Mouse (Mus musculus): ENCODE measurements around the gene Abracl. TPM values are rescaled to one million over a fixed set of nuclear protein-coding genes. Genes with fewer than 3 reads are reported as not detected.

Abracl gene
- total RNA-seq, 2 experiments from 2014 or later = 32.0 to 36.8 TPM

DNA sequence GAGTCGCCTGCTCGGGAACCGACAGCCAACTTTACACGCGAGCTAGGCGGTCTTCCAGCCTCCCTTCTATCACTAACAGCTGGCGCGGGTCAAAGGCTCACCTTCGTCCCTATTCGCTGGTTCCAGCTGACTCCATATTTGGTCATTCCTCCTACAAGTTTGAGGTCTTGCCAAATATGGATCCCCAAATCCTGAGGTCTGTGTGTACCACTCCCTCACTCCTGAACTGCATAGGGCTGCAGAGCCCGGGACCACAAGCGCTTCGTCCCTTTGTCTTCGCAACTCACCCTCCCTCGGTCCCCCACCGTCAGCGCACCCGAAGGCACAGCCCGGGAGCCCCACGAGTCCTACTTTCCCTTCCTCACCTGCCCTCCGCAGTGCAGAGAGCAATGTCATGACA is 776 bp downstream of the Abracl start:
- peak; percentile 48 to 59 for DNase-seq (ENCODE audit: low spot score in 2 of 2)

DNA sequence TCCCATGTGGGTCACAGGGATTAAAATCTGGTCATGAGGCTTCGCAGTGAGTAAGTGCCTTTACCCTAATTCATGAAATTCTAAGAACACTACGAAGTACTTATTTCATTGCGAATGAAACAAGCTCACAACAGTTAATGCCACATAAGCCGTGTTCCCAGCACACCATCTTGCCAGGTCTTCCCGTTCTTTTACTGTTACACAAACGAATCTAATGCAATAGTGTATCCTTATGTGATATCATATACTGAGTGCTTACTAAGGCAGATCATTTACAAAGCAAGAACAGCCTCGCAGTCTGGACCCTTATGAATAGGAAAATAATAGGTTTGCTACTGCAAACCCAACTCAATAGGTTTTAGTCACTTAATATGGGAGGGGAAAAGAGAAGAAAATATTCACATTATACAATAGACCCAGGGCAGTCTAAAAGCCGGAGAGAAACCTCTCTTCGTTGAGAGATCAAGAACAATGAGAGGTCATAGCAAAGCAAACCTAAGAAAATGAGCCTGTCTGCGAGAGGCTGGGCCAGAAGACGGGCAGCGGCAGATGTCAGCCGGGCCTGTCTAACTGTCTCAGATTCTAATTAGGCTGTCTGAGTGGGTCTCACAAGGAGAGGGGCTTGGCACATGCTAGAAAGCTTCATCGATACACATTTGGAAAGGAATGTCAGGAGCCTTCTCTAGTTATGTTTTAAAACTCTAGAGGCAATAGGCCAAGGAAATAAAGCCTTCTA is 1.3 kb downstream of the Abracl start:
- no peak for DNase-seq (ENCODE audit: low spot score in 2 of 2)

DNA sequence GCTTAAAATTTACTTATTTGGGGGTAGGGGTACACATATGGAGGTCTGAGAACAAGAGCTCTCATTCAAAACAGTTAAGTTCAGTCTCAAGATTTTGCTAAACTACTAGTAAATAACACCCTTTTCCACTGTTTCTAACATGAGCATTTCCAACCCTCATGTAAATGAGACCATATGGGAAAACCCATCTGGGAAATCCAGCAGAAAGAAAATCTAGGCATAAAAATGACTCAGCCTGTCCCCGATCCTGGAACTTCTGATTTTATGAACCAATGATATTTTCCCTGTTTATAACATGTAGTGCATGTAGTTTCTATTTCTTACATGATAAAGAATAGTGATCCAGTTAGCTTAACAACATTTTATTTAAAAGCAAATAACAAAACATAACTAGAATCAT is 2.2 kb downstream of the Abracl start:
- DNase-seq (ENCODE audit: low spot score in 2 of 2) = no peak

DNA sequence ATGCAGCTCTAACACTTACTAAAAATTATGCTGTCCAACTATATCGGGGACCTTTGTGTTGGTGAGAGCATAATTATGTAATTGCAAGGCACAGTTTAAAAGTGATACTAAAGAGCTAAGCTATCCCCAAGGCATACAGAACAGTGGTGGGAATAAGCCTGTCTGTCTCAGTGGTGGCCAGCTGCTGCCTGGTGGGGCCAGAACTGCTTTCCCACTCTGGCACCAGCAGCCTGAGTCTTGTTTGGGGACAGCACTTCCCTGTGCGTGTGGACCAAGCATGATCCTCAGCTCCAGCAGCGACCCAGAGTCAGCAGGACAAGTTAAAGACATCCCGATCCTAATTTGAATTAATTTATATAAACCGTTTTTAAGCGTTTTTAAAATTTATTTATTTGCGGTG is 2.6 kb downstream of the Abracl start:
- no peak for DNase-seq (ENCODE audit: low spot score in 2 of 2)

DNA sequence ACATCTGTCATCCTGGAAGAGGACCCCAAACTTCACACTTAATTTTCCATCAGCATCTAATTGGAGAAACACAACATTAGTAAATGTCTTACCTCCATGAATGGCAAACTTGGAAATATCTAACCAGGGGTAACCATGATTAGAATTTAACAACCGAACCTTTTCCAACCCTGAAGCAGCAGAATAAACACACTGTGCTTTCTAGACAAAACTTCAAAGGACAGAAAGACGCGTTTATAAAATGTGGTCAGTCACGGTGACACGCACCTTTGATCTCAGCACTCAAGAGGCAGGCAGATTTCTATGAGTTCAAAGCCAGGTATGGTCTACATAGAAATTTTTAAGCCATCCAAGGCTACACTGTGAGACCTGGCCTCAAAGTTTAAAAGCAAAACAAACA is 11.3 kb downstream of the Abracl start:
- no peak for DNase-seq (ENCODE audit: low spot score in 2 of 2)

DNA sequence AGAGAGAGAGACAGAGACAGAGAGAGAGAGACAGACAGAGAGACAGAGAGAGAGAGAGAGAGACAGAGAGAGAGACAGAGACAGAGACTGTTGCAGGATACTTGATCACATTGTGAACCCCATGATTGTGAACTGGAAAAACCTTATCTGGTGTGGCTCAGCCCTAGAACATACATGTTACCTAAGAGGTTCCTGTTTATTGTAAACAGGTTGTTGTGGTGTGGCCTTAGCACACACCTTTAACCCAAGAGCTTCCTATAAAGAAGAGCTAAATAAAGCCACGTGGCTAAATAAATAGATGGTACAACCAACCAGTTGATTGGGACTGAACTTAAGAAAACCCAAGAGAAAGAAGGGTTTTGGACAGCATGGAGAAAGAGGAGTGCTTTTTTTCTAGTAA is 13.3 kb downstream of the Abracl start:
- no peak for DNase-seq (ENCODE audit: low spot score in 2 of 2)

DNA sequence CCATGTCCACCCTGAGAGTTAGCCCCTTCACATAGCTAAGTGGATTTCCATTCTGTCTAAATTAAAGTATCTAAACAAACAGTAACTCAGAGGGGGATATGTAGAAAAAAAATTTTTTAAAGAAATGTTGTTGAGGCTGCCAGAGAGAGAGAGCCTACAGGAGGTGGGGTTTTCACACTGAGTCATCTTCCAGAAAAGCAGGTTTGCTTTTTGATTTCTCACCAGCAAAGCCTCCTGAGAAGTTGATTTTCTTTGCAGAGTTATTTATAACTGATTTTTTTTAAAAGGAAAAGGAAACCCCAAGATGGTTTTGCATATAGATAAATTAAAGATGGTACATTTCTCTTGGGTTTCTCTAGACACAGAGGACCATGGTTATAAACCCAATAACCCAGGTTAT is 15.0 kb downstream of the Abracl start:
- DNase-seq (ENCODE audit: low spot score in 2 of 2) = no peak

DNA sequence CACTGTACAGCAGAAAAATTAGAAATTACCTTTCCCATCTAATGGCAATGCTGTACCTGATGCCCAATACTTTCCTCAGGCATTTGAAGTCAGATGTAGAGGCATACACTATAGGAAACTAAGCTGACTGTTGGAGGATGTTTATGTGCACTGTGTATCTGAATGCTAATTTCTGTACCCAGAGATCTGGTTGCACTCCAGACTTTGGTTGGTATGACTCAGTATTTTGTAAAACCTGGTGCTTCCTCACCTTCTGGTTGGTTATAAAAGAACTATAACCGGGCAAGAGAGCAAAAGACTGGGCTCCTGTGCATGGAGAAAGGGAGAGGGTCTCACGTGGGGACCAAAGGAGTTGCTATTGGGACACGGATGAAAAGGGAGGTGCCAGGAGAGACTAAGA is 15.8 kb downstream of the Abracl start:
- DNase-seq (ENCODE audit: low spot score in 2 of 2) = no peak

DNA sequence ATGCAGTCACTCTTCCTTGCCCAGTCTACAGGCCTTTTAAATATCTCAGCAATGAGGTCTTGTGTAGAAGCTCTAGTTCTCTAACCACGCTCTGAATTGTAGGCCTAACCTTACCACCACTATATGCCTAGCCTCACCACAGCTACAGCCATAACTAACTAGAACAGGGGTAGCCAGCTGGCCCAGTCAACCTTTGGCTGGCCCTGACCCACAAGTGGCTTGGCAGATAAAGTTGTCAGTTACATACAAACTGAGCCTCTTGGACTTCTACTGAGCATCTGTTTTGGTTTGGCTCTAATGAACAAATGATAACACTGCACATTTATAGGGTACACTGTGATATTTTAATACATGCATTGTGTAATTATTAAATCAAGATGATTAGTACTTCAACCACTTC is 16.3 kb downstream of the Abracl start:
- DNase-seq (ENCODE audit: low spot score in 2 of 2) = no peak

DNA sequence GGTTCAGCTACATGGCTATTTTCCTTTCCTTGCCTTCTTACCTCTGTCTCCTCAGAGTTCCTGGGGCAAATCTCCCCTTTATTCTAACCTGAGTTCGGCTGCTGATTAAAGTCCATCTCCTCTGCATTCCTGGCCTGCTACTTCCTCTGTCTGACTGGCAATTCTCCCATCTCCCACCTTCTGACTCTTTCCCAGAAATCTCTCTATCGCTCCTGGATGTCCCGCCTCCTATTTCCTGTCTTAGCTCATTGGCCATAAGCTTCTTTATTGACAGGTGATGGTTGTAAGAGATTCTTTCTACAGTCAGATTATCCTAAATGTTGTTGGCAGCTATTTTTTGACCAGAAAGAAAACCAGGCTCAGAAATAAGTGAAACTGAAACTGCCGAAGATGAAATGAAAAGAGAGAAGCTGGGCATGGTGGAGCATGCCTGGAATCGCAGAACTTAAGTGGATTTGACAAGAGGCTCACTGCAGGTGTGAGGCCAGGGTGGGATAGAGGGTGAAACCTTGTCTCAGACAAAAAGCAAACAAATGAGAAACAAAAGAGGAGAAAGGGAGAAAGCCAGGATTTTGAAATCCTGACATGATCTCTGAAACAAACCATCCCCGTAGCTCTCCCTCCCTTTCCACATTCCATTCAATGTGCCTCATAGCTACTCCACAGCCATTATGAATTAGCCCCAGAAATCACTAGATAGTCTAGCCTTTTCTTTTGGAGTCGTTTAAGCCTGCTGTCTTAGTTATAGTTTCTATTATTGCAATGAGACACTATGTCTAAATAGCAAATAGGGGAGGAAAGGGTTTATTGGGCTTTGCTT is 17.7 kb downstream of the Abracl start:
- no peak for DNase-seq (ENCODE audit: low spot score in 2 of 2)

DNA sequence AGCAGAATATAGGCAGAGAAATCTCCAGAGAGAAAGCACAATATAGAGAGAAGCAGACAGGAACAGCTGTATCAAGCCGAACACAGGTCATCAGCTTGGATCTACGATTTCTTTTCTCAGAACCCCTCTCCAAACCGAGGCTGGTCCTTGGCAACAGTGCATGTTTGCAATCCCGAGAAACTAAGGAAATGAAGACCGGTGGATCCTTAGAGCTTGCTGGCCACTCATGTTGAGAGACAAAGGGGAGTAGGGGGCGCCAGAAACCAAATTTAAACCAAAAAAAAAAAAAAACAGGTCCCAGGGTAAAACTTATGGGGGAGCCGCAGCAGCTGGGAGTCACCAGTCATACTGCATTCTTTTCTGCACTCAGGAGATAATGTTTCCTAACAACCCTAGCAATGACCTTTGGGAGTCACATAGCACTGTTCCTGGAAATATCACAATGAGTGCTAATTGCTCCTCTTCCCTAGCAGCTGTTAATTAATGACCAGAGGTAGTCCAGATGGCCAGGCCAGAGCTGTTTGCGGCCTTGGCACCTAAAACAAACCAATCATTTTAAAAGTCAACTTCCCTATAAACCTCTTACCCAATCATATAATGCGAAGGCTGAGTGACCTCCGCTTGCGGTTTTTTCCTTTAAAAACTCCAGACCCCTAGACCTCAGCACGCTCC is 19.0 kb downstream of the Abracl start:
- no peak for DNase-seq (ENCODE audit: low spot score in 2 of 2)

DNA sequence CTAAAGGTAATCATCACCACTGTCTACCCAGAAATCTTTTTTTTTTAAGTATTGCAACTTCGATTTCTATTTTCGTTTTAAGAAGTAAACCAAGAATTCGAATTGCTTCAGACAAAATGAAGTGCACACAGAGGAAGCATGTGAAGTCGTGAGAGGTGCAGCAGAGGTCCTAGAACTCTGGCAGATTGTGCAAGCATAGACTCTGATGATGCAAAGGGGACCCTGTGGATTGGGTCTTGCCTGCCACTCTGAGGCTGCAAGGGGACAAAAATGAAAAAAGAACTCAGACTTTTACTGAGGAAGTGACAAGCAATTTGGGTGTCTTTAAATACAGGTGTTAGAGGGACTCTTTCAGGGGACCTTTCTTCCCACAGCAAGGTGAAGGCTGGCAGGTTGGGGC is 32.5 kb downstream of the Abracl start:
- DNase-seq (ENCODE audit: low spot score in 2 of 2) = no peak

DNA sequence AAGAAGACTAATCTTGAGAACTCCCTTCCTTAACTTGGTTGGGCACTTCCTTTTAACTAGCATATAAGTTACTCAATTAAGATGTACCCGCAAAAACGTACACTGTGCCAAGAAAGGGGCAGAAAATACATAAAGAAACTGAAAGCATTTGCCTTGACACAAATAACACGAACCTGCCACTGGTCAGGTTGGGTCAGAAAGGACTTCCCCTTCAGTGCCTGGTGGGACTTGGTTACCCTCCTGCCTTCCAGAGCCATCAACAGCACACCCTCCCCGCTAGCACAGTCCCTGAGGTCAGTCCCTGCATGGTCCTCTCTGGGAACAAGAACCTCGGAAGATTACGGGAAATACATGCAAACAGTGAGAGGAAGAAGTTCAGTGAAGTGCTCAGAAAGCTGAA is 34.0 kb downstream of the Abracl start:
- DNase-seq (ENCODE audit: low spot score in 2 of 2) = no peak

DNA sequence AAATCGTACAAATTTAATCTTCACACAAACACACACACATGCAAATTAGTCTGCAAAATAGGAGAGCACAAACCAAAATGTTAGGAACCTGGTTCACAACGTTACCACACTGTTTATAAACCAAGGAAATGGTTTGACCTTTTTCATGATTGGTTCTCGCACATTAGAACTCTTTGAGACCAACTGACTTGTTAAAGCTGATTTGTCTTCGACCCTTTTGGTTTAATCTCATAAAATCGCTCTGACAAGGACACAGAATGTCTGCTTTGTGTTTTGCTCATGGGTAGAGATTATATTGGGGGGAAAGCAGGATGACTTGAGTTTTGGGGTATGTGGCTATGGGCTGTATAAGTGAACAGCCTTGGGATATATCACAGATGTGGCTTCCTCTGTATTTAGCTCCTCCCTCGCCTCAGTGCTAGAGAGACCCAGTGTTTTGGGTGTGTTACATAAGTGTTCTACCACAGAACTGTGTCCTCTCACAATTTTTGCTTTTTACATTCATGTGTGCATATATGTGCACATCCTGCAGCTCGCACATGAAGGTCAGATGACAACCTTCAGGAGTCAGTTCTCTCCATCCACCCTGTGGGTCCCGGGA is 35.2 kb downstream of the Abracl start:
- no peak for DNase-seq (ENCODE audit: low spot score in 2 of 2)

DNA sequence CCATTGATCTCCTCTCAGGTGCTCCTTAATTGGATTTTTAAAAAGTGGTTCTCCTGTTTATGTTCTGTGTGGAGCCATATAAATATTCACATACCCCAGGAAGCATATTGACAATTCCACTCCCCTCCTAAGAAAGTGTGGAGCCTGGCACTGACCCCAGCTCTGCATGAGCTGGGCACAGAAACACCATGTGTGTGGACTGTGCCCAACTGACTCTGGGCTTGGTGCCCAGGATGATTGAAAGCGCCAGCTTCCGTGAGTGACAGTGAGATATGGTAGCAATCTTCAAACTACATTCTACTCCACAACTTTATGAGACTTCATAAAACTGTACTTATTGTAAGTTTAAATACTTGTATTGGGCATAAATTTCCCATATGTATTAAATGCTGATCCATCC is 39.8 kb downstream of the Abracl start:
- peak; percentile 42 to 54 for DNase-seq (ENCODE audit: low spot score in 2 of 2)

DNA sequence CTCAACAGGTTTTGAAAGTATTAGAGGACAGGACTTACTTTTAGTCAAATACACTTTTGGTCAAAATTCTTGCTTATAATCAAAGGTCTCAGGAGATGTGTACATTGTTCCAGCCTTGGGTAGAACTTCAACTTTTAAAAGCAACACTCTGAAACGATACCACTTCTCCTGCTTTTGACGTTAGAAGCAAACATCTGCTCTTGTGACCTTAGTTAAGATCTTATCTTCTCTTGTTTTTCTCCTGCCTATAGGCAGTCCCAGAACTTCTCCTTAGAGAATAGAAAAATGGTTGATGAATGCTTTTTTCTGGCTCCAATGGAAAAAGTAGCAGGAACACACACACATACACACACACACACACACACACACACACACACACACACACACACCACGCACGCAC is 57.0 kb downstream of the Abracl start:
- DNase-seq (ENCODE audit: low spot score in 2 of 2) = no peak

Other genes starting within 250 kb of the Abracl start
- under 1 TPM; 0.21 to 0.31 TPM for gene Txlnb, start 227.1 kb downstream of the Abracl start, total RNA-seq (2021)
- gene Heca, start 75.2 kb downstream of the Abracl start, total RNA-seq (2021) = 10 to 100 TPM; 36.5 to 39.8 TPM
- 10 to 100 TPM; 67.2 to 69.7 TPM for gene Reps1, start 32.6 kb upstream of the Abracl start, total RNA-seq (2021)
- gene Ect2l, start 187.6 kb upstream of the Abracl start, total RNA-seq (2021) = under 1 TPM; 0.74 to 0.80 TPM
- gene Ccdc28a, start 211.7 kb upstream of the Abracl start, total RNA-seq (2021) = 10 to 100 TPM in 1 of 2 experiments, 1 to 10 TPM in 1; 9.6 to 12.4 TPM